Mouse (Mus musculus): Measurements from ENCODE around the gene Nemf.

The Nemf gene

DNA sequence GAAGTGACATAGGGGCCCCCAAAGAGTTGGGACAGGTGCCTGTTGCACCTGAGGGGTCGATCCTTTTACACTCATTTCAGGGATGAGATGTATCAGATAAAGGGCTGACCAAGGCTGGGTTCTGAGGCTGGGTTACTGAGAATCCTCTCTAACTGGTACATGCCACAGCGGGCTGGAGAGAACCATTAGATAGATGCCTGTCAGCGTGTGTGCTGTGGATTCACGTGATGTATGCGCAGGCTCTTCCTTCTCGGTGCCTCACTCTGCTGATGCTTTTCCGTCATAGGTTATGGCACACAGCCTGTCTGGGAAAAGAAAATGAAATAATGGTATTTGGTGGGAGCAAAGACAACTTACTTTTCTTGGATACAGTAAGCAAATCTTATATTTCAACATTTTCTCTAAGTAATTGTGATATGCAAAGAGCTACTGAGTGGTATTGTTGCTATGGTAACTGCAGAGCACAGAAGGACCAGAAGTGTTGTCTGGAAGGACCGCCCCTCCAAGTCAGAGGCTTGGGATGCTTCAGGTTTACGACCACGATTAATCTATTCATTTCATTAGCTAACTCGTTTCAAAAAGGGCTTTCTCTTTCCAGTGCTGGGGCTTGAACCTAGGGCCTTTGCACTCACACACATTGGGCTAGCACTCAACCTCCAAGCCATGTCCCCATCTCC lies 88.9 kb downstream of the Nemf start:
- no peak for DNase-seq (ENCODE audit: extremely low read depth, insufficient read length, low spot score)

DNA sequence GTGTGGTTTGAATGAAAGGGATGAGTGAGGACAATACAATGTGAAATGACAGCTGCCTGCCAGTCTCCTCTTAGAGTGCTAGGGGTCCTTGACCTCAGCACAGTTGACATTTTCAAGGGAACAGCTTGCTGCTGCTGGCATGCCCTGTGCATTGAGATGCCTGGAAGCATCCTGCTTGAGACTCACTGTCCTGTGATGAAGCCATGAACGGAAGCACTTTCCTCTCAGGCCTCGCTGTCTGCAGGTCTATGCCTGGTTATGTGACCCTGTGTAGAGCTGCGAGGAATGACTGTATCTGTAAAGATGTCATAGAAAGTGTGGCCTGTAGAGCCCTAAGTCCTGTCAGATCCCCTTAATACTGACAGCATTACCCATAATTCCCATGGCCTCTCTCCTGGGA lies 91.9 kb downstream of the Nemf start:
- no peak for DNase-seq (ENCODE audit: extremely low read depth, insufficient read length, low spot score)

DNA sequence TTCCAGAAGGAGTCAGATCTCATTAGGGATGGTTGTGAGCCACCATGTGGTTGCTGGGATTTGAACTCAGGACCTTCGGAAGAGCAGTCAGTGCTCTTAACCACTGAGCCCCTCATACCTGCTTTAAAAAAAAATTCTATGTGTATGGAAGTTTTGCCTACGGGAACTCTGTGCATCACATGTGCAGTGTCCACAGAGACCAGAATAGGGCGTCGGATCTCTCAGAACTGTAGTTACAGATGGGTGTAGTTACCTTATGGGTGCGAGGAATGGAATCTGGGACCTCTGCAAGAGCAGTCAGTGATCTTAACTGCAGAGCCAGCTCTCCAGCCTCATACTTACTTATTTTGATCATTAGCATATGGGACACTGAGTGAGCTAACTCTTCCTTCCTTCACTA lies 94.7 kb downstream of the Nemf start:
- DNase-seq (ENCODE audit: extremely low read depth, insufficient read length, low spot score) = no peak

Data from 3134 (cell line).